Mouse (Mus musculus) liver, embryonic 11.5 days (tissue): Measurements from ENCODE around the gene Cfap300. TPM values are rescaled to one million over a fixed set of nuclear protein-coding genes. Genes with fewer than 3 reads are reported as not detected.

Experiments
- ATAC-seq: fragments of 200-750 bp; cut with Nextera tagmentation; replicated peaks from 2 replicates; pipeline ENCODE4 v1.8.0; 2017; ENCODE audit warnings: moderate number of reproducible peaks, mild to moderate bottlenecking, moderate TSS enrichment, moderate library complexity; ENCODE audit not compliant: low FRiP score
- DNase-seq: peaks from one replicate; pipeline ENCODE4 v3.0.0-alpha.2; 2017; ENCODE audit warnings: low spot score
- H3K27ac ChIP-seq: fragments of 300-500 bp; sonication (generic); 2 replicates; pipeline ENCODE4 v1.5.1; 2014; ENCODE audit warnings: mild to moderate bottlenecking, low read depth, low read length, control low read depth
- H3K27me3 ChIP-seq: fragments of 300-500 bp; sonication (generic); replicated peaks from 2 replicates; pipeline ENCODE4 v1.6.1; 2014; ENCODE audit warnings: low read length, mixed read lengths; ENCODE audit not compliant: control insufficient read depth, insufficient read depth
- H3K36me3 ChIP-seq: fragments of 300-500 bp; sonication (generic); 2 replicates; pipeline ENCODE4 v1.6.1; 2014; ENCODE audit warnings: mild to moderate bottlenecking, low read length, moderate library complexity, mixed read lengths; ENCODE audit not compliant: control insufficient read depth, insufficient read depth
- H3K4me1 ChIP-seq: fragments of 300-500 bp; sonication (generic); replicated peaks from 2 replicates; pipeline ENCODE4 v1.6.1; 2014; ENCODE audit warnings: low read length, mixed read lengths; ENCODE audit not compliant: control insufficient read depth, insufficient read depth
- H3K4me2 ChIP-seq: fragments of 300-500 bp; sonication (generic); 2 replicates; pipeline ENCODE4 v1.6.1; 2014; ENCODE audit warnings: mild to moderate bottlenecking, control low read depth, moderate library complexity
- H3K4me3 ChIP-seq: fragments of 300-500 bp; sonication (generic); 2 replicates; pipeline ENCODE4 v1.5.1; 2014; ENCODE audit warnings: low read depth, low read length, control low read depth
- H3K9ac ChIP-seq: fragments of 300-500 bp; sonication (generic); 2 replicates; pipeline ENCODE4 v1.6.1; 2014; ENCODE audit warnings: low read depth, low read length, control low read depth
- H3K9me3 ChIP-seq: fragments of 300-500 bp; sonication (generic); 2 replicates; pipeline ENCODE4 v1.6.1; 2016; ENCODE audit warnings: low read length, inconsistent platforms, mixed read lengths; ENCODE audit not compliant: control insufficient read depth
- WGBS: fragments of 180-500 bp; shearing (Covaris S2); extraction: QIAGEN DNeasy Blood & Tissue Kit; methylation state at CpG from one replicate; pipeline ENCODE4 v1.1.7; 2014; 5-methylcytosine and 5-hydroxymethylcytosine counted together
- polyA plus RNA-seq: library from polyadenylated mRNA; unstranded; fragments of >200 nt; fragmentation: Nextera tagmentation; extraction: Ambion mirVana; gene quantifications from 2 replicates; pipeline ENCODE4 v1.2.1, GENCODE M21; 2014

Cfap300 gene
- polyA plus RNA-seq, 1 experiment from 2014 or later = 6.1 TPM

DNA sequence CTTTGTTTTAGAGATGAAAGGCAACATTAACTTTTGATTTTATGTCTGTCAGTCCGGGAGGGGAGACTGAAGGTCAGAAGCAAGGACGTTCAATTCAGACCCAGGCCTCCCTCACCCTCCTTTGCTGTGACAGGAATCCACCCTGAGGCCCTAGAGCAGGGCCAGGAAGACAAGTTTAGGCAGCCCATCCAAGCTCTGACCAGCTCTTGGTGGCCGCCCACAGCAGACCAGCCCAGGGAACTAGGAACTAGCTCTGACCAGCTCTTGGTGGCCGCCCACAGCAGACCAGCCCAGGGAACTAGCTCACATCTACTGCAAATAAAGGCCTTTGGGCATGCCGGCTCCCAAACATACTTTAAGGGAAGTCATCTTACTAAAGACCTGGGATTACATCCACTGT lies 65.0 kb downstream of the Cfap300 start:
- no peak for DNase-seq
- no peaks in the 10 kb centered on the region for H3K27me3 ChIP-seq
- H3K4me2 ChIP-seq = no peak overlapping the region
- H3K27ac ChIP-seq = no peak overlapping the region
- peaks cover 5% of the 10 kb centered on the region; the same call in 1 of the 2 replicates for H3K36me3 ChIP-seq
- H3K4me3 ChIP-seq = no peak overlapping the region
- no peaks in the 10 kb centered on the region for H3K9me3 ChIP-seq
- no peak overlapping the region for H3K9ac ChIP-seq
- H3K4me1 ChIP-seq = no peaks in the 10 kb centered on the region
- WGBS = 78% methylated on average over 5 of the region's 5 CpGs
- no peak for ATAC-seq

DNA sequence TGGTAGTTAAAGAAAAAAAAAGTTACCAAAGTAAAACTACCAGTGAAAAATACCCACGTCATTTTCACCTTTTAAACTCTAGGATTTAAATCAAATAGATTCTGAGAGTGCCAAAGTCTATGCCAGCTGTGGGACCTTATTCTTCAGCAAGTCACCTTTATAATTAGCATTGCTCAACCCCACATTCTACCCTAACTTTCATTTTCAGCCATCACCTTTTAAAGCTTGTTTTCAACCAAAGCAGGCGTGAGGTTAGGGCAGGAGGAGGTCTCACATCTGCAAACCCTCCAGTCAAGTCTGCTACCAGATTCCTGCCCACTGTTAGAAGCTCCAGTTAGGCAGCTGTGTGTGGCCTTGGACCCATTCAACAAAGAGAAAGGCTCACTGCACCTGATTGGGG lies 70.6 kb downstream of the Cfap300 start:
- H3K4me1 ChIP-seq = 0 out of 2 replicates have a peak, but pooled peaks cover 3% of the 10 kb centered on the region
- WGBS = 74% methylated on average over 2 of the region's 2 CpGs
- no peak for ATAC-seq

More for the DNA sequence above, 70.6 kb downstream of the Cfap300 start:
- no peak overlapping the region for H3K4me3 ChIP-seq
- H3K36me3 ChIP-seq = peaks cover 2% of the 10 kb centered on the region; the same call in 1 of the 2 replicates
- no peaks in the 10 kb centered on the region for H3K27me3 ChIP-seq
- no peaks in the 10 kb centered on the region for H3K9me3 ChIP-seq
- DNase-seq = no peak
- no peak overlapping the region for H3K4me2 ChIP-seq
- H3K27ac ChIP-seq = no peak overlapping the region
- H3K9ac ChIP-seq = no peak overlapping the region

Other genes with a start within 250 kb of the Cfap300 start
- gene Birc2, start 205.8 kb downstream of the Cfap300 start, polyA plus RNA-seq = 26.6 and 28.1 TPM in 2 replicates
- 8.9 and 10.5 TPM in 2 replicates for gene Birc3, start 169.6 kb downstream of the Cfap300 start, polyA plus RNA-seq
- gene Yap1, start 38.2 kb downstream of the Cfap300 start, polyA plus RNA-seq = 11.8 and 12.4 TPM in 2 replicates
- 0.99 and 1.4 TPM in 2 replicates for gene Cep126, start 91.5 kb upstream of the Cfap300 start, polyA plus RNA-seq